Mouse (Mus musculus) neural tube, embryonic 13.5 days (tissue): ENCODE measurements around the gene Wdr95. TPM values are rescaled to one million over a fixed set of nuclear protein-coding genes. Genes with fewer than 3 reads are reported as not detected.

ENCODE experiments used
- ATAC-seq: fragments of 200-750 bp; cut with Nextera tagmentation; 2 replicates; pipeline ENCODE4 v1.8.0; 2017; ENCODE audit warnings: low read depth, mild to moderate bottlenecking, moderate TSS enrichment, moderate library complexity
- H3K27ac ChIP-seq: fragments of 300-500 bp; sonication (generic); replicated peaks from 2 replicates; pipeline ENCODE4 v1.5.1; 2015; ENCODE audit warnings: moderate library complexity, mild to moderate bottlenecking, inconsistent platforms
- H3K27me3 ChIP-seq: fragments of 300-500 bp; sonication (generic); 2 replicates; pipeline ENCODE4 v1.6.1; 2015; ENCODE audit warnings: mild to moderate bottlenecking, inconsistent platforms
- H3K36me3 ChIP-seq: fragments of 300-500 bp; sonication (generic); 2 replicates; pipeline ENCODE4 v1.6.1; 2015; ENCODE audit warnings: mild to moderate bottlenecking, inconsistent platforms
- H3K4me1 ChIP-seq: fragments of 300-500 bp; sonication (generic); replicated peaks from 2 replicates; pipeline ENCODE4 v1.6.1; 2015; ENCODE audit warnings: inconsistent platforms
- H3K4me2 ChIP-seq: fragments of 300-500 bp; sonication (generic); 2 replicates; pipeline ENCODE4 v1.6.1; 2015; ENCODE audit warnings: inconsistent platforms, mild to moderate bottlenecking, moderate library complexity
- H3K4me3 ChIP-seq: fragments of 300-500 bp; sonication (generic); 2 replicates; pipeline ENCODE4 v1.5.1; 2015; ENCODE audit warnings: mild to moderate bottlenecking, inconsistent platforms
- H3K9ac ChIP-seq: fragments of 300-500 bp; sonication (generic); 2 replicates; pipeline ENCODE4 v1.6.1; 2015; ENCODE audit warnings: moderate library complexity, mild to moderate bottlenecking, inconsistent platforms
- H3K9me3 ChIP-seq: fragments of 300-500 bp; sonication (generic); 2 replicates; pipeline ENCODE4 v1.6.1; 2016; ENCODE audit warnings: inconsistent platforms
- WGBS: fragments of 180-500 bp; shearing (Covaris S2); methylation state at CpG from one replicate; pipeline ENCODE4 v1.1.7; 2015; 5-methylcytosine and 5-hydroxymethylcytosine counted together
- polyA plus RNA-seq: library from polyadenylated mRNA; unstranded; fragments of >200 nt; fragmentation: Nextera tagmentation; extraction: Ambion mirVana; gene quantifications from 2 replicates; pipeline ENCODE4 v1.2.1, GENCODE M21; 2015

Wdr95 gene
- polyA plus RNA-seq, 1 experiment from 2014 or later = 0.60 TPM

DNA sequence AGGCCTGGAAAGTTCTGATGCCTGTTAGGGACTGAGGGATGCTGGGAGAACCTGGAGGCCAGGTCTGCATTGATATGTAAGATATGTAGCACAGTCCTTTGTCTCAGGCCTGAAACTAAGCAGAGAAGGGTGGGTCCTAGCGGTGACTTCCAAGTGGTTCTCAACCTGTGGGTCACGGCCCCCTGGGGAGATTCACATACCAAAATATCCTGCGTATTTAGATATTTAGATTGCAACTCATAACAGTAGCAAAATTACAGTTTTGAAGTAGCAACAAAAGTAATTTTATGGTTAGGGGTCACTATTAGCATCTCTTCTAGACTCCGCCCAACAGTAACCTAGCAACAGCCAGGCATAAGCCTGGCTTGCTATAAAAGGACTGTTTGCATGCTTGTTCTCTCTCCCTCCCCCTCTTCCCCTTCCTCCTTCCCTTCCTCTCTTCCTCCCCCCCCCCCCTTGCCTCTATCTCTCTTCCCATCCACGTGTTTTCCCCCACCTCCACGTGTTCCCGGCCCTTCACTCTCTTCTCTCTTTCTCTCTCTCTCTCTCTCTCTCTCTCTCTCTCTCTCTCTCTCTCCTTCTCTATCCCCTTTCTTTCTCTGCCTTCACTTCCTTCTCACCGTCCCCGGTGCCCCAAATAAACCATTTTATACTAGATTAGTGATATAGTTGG is 130.4 kb downstream of the Wdr95 start:
- ATAC-seq = no peak
- H3K4me2 ChIP-seq = no peak overlapping the region
- 60% methylated on average over 9 of the region's 9 CpGs for WGBS

DNA sequence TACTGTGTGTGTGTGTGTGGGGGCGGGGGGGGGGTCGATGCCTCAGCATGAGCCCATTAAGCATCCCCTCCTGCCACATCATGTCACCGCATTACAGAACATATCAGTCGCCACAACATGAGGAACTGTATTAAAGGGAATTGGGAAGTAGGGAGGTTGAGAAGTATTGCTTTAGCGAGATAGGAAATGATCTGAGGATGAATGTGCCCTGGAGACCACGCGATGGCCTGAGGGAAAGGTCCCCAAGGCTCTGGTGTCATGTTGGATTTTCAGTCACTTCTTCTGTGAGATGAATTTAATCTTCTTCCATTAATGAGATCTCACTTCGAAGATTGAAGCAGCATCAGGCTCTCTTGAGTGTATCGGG is 130.9 kb downstream of the Wdr95 start:
- Histone ChIP-seq H3K9ac (no peak overlapping the region), H3K4me2 (no peak overlapping the region), H3K36me3 (no peaks in the 10 kb centered on the region), H3K9me3 (peaks cover 3% of the 10 kb centered on the region; the same call in 1 of the 2 replicates), H3K4me1 (no peaks in the 10 kb centered on the region), H3K27ac (no peak overlapping the region), H3K27me3 (no peaks in the 10 kb centered on the region), H3K4me3 (no peak overlapping the region)
- WGBS = 58% methylated on average over 9 of the region's 9 CpGs
- no peak for ATAC-seq

More for the DNA sequence above, 130.4 kb downstream of the Wdr95 start:
- Histone ChIP-seq H3K36me3 (no peaks in the 10 kb centered on the region), H3K9ac (no peak overlapping the region), H3K27me3 (no peaks in the 10 kb centered on the region), H3K9me3 (peaks cover 3% of the 10 kb centered on the region; the same call in 1 of the 2 replicates), H3K4me1 (no peaks in the 10 kb centered on the region), H3K4me3 (no peak overlapping the region), H3K27ac (no peak overlapping the region)

DNA sequence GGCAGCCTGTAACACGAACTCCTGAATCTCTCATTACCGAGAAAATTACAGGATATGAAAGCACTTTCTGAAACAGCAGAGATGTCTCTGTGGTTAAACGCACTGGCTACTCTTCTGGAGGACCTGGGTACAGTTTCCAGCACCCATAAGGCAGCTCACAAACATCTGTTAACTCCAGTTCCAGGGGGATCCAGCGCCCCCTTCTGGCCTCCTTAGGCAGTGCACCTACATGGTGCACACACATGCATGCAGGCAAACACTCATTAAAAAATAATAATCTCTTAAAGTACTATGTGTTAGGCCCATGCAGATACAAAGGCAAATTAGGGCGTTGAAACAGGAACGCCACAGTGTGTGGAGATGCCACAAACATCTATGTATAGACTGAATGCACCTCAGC is 132.9 kb downstream of the Wdr95 start:
- ATAC-seq = no peak
- H3K27me3 ChIP-seq = no peaks in the 10 kb centered on the region
- WGBS = 89% methylated on average over 6 of the region's 6 CpGs

More for the DNA sequence above, 132.9 kb downstream of the Wdr95 start:
- Histone ChIP-seq H3K36me3 (no peaks in the 10 kb centered on the region), H3K9ac (no peak overlapping the region), H3K4me2 (no peak overlapping the region), H3K9me3 (peaks cover 3% of the 10 kb centered on the region; the same call in 1 of the 2 replicates), H3K4me3 (no peak overlapping the region), H3K4me1 (no peaks in the 10 kb centered on the region), H3K27ac (no peak overlapping the region)

Other genes with a start within 250 kb of the Wdr95 start
- gene Medag, start 116.9 kb upstream of the Wdr95 start, polyA plus RNA-seq = 1.2 and 1.4 TPM in 2 replicates
- gene Tex26, start 89.0 kb upstream of the Wdr95 start, polyA plus RNA-seq = 0.54 and 1.3 TPM in 2 replicates
- gene Hsph1, start 107.7 kb downstream of the Wdr95 start, polyA plus RNA-seq = 90.7 and 108 TPM in 2 replicates
- 14.5 and 16.1 TPM in 2 replicates for gene B3glct, start 149.6 kb downstream of the Wdr95 start, polyA plus RNA-seq